Mouse (Mus musculus): Measurements from ENCODE around the gene Hoxc6.

- TF ChIP-seq TAL1 (IDR thresholded peaks at IDR 0.05; ENCODE audit: low read length) (no peak), GATA1 (IDR thresholded peaks at IDR 0.05; ENCODE audit: low read length) (no peak)
Measured at GRCm38 (mm10) chr15:103018636-103019035, 20.6 kb downstream of the Hoxc6 start, which contains the start of gene Hoxc4.
